Mouse (Mus musculus) neural tube, embryonic 15.5 days (tissue): ENCODE measurements at regions not wholly inside any gene's neighbourhood (a gene's known extent, or its start where the extent isn't known, plus 50 kb on each side); places are given as distances from the start of the nearest gene placed in this dataset.

Source experiments
- ATAC-seq: fragments of 200-750 bp; cut with Nextera tagmentation; 2 replicates; pipeline ENCODE4 v1.8.0; 2017; ENCODE audit warnings: mild to moderate bottlenecking, moderate TSS enrichment, moderate library complexity; ENCODE audit not compliant: low FRiP score
- H3K27ac ChIP-seq: fragments of 300-500 bp; sonication (generic); replicated peaks from 2 replicates; pipeline ENCODE4 v1.5.1; 2015; ENCODE audit warnings: mild to moderate bottlenecking, inconsistent platforms
- H3K27me3 ChIP-seq: fragments of 300-500 bp; sonication (generic); replicated peaks from 2 replicates; pipeline ENCODE4 v1.6.1; 2015; ENCODE audit warnings: inconsistent platforms
- H3K36me3 ChIP-seq: fragments of 300-500 bp; sonication (generic); 2 replicates; pipeline ENCODE4 v1.6.1; 2015; ENCODE audit warnings: inconsistent platforms
- H3K4me1 ChIP-seq: fragments of 300-500 bp; sonication (generic); 2 replicates; pipeline ENCODE4 v1.6.1; 2015; ENCODE audit warnings: inconsistent platforms
- H3K4me2 ChIP-seq: fragments of 300-500 bp; sonication (generic); 2 replicates; pipeline ENCODE4 v1.6.1; 2015; ENCODE audit warnings: inconsistent platforms, mild to moderate bottlenecking, moderate library complexity
- H3K4me3 ChIP-seq: fragments of 300-500 bp; sonication (generic); replicated peaks from 2 replicates; pipeline ENCODE4 v1.5.1; 2015; ENCODE audit warnings: mild to moderate bottlenecking, inconsistent platforms
- H3K9ac ChIP-seq: fragments of 300-500 bp; sonication (generic); replicated peaks from 2 replicates; pipeline ENCODE4 v1.6.1; 2015; ENCODE audit warnings: mild to moderate bottlenecking, inconsistent platforms
- H3K9me3 ChIP-seq: fragments of 300-500 bp; sonication (generic); replicated peaks from 2 replicates; pipeline ENCODE4 v1.6.1; 2016; ENCODE audit warnings: inconsistent platforms
- WGBS: fragments of 180-500 bp; shearing (Covaris S2); methylation state at CpG from one replicate; pipeline ENCODE4 v1.1.7; 2015; ENCODE audit warnings: mixed read lengths; 5-methylcytosine and 5-hydroxymethylcytosine counted together

DNA sequence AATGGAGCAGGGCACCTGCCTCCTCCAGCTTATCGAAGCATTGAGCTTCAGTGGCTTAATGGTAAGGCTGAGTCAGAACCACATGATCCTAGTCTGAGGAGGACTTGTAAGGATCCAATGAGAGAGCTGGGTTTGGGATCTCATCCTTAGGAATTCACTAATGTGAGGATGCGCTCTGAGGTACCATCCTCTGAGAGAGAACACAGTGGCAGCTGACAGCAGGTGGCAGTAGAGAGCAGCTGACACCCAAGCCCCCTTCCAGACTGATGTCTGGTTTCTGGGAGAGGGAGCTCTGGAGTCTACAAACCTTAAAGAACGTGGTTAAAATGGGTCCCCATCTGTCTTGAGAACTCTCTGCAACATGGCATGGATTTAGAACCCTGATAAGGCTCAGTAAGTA lies 137.8 kb downstream of the B3glct start:
- Histone ChIP-seq H3K9ac (no peak overlapping the region), H3K4me1 (no peaks in the 10 kb centered on the region), H3K36me3 (no peaks in the 10 kb centered on the region), H3K27ac (no peak overlapping the region), H3K27me3 (no peaks in the 10 kb centered on the region), H3K4me3 (no peak overlapping the region), H3K4me2 (no peak overlapping the region), H3K9me3 (no peaks in the 10 kb centered on the region)
- 37% methylated on average over 3 of the region's 3 CpGs for WGBS
- ATAC-seq: no peak

- no peaks in the 10 kb centered on the region for H3K36me3 ChIP-seq
- WGBS: 72% methylated on average over 6 of the region's 6 CpGs
- no peaks in the 10 kb centered on the region for H3K4me1 ChIP-seq
- H3K4me2 ChIP-seq: no peak overlapping the region
- no peak overlapping the region for H3K9ac ChIP-seq
- H3K4me3 ChIP-seq: no peak overlapping the region
- H3K27me3 ChIP-seq: no peaks in the 10 kb centered on the region
- ATAC-seq: no peak
- H3K9me3 ChIP-seq: no peaks in the 10 kb centered on the region
- no peak overlapping the region for H3K27ac ChIP-seq
These were observed 140.8 kb downstream of the B3glct start for GRCm38 (mm10) chr5:149818812-149819211.

GRCm38 (mm10) chr5:149823821-149824220 lies 145.8 kb downstream of the B3glct start:
- no peak overlapping the region for H3K4me2 ChIP-seq
- no peak overlapping the region for H3K9ac ChIP-seq
- H3K36me3 ChIP-seq: no peaks in the 10 kb centered on the region
- no peak overlapping the region for H3K4me3 ChIP-seq
- ATAC-seq: no peak
- H3K9me3 ChIP-seq: no peaks in the 10 kb centered on the region
- 77% methylated on average over 9 of the region's 9 CpGs for whole genome bisulfite sequencing
- no peaks in the 10 kb centered on the region for H3K27me3 ChIP-seq
- H3K27ac ChIP-seq: no peak overlapping the region
- H3K4me1 ChIP-seq: no peaks in the 10 kb centered on the region; the same call in 1 of the 2 replicates

DNA sequence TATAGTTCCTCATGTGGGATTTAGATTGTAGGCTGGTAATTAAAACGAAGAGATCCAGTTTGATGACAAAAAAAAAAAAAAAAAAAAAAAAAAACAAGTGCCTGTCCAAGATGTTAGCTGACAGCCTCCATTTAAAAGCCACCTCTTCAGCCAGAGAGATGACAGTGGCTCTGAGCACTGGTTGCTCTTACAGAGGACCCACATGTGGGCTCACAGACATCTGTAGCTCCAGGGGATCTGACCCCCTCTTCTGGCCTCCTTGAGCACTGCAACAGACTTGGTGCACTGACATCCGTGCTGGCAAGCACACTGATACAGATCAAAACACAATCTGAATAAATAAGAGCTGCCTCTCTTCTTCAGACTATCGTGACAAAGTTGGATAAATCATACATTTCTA lies 149.6 kb downstream of the B3glct start:
- Histone ChIP-seq H3K9me3 (no peaks in the 10 kb centered on the region), H3K4me2 (no peak overlapping the region), H3K4me3 (no peak overlapping the region), H3K9ac (no peak overlapping the region), H3K27ac (no peak overlapping the region), H3K27me3 (no peaks in the 10 kb centered on the region), H3K4me1 (peaks cover 8% of the 10 kb centered on the region), H3K36me3 (no peaks in the 10 kb centered on the region)
- WGBS: 58% methylated on average over 3 of the region's 3 CpGs
- ATAC-seq: no peak

- Histone ChIP-seq H3K9me3 (no peaks in the 10 kb centered on the region), H3K27me3 (no peaks in the 10 kb centered on the region), H3K27ac (peak overlapping the region; percentile 70), H3K4me1 (peaks cover 8% of the 10 kb centered on the region), H3K4me3 (peak overlapping the region; percentile 40), H3K9ac (peak overlapping the region; percentile 50), H3K36me3 (no peaks in the 10 kb centered on the region), H3K4me2 (peak overlapping the region; percentile 73)
- 2% methylated on average over 28 of the region's 28 CpGs for WGBS
- ATAC-seq: no peak
These were observed 153.3 kb downstream of the B3glct start for GRCm38 (mm10) chr5:149831122-149831861.

DNA sequence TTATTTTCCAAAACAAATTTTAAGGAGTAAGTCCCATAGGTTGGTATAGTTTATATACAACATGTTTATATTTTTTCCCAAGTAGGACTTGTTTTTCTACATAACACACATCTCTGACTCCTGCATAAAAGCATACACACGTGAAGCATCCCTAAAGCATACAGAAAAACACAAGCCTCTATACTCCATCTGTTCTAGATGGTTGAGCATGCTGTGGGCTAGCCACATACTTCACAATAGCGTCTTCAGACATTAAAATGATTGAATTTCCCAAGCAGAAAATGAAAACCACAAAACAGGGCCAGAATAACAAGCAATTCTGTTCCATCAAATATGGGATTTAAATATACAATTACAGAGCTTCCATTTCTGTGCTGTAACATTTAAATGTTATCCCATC lies 159.3 kb downstream of the B3glct start:
- H3K27me3 ChIP-seq: no peaks in the 10 kb centered on the region
- no peak overlapping the region for H3K4me3 ChIP-seq
- H3K4me2 ChIP-seq: no peak overlapping the region
- H3K4me1 ChIP-seq: peaks cover 10% of the 10 kb centered on the region
- peak; percentile 63; the same call in 1 of the 2 replicates for ATAC-seq
- no peaks in the 10 kb centered on the region for H3K9me3 ChIP-seq
- no peaks in the 10 kb centered on the region for H3K36me3 ChIP-seq
- WGBS: 48% methylated on average over 2 of the region's 2 CpGs
- H3K9ac ChIP-seq: no peak overlapping the region
- H3K27ac ChIP-seq: peak overlapping the region; percentile 61

DNA sequence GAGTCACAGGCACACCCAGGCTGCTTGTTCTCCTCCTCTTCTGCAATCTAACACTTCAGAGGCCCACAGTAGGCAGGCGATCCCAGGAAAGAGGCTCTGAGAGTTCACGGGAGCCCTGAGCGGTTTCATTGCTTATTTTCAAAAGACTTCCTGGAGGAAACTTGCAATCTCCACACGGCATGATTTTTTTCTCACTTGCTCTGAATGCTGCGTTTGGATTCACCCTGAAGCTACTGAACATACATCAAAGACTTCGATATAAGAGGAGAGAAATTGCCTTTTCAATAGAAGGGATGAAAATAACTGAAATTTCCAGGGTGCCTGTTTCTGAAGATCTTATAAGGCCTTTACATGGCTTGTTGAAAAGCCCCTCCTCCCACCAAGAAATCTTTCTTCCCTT lies 164.5 kb downstream of the B3glct start:
- H3K36me3 ChIP-seq: no peaks in the 10 kb centered on the region
- no peak for ATAC-seq
- WGBS: 77% methylated on average over 6 of the region's 6 CpGs
- no peaks in the 10 kb centered on the region for H3K27me3 ChIP-seq
- H3K4me2 ChIP-seq: no peak overlapping the region
- H3K27ac ChIP-seq: no peak overlapping the region
- no peak overlapping the region for H3K9ac ChIP-seq
- H3K4me3 ChIP-seq: no peak overlapping the region
- no peaks in the 10 kb centered on the region for H3K9me3 ChIP-seq
- peaks cover 25% of the 10 kb centered on the region for H3K4me1 ChIP-seq

DNA sequence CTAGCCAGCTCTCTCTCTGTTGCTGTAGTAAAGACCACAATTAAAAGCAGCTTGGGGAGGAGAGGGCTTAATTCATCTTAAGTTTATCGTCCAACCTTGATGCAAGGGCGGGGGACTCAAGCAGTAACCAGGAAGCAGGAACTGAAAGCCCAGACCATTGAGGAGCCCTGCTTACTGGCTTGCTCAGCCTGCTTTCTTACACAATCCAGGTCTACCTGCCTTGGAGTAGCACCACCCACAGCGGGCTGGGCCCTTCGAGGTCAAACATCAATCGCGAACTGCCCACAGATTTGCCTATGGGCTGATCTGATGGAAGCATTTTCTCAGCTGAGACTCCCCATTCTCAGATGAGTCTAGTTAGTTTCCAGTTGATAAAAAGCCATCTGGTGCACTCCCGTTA lies 165.3 kb downstream of the B3glct start:
- Histone ChIP-seq H3K36me3 (no peaks in the 10 kb centered on the region), H3K4me1 (peaks cover 21% of the 10 kb centered on the region), H3K27ac (no peak overlapping the region), H3K27me3 (no peaks in the 10 kb centered on the region), H3K4me3 (no peak overlapping the region), H3K4me2 (no peak overlapping the region), H3K9me3 (no peaks in the 10 kb centered on the region), H3K9ac (no peak overlapping the region)
- no peak for ATAC-seq
- 43% methylated on average over 7 of the region's 7 CpGs for WGBS

GRCm38 (mm10) chr5:149845256-149845655 lies 167.2 kb downstream of the B3glct start:
- Histone ChIP-seq H3K4me3 (no peak overlapping the region), H3K9ac (no peak overlapping the region)

GRCm38 (mm10) chr5:149848465-149848864 lies 170.0 kb upstream of the Rxfp2 start:
- no peak for ATAC-seq
- H3K9ac ChIP-seq: no peak overlapping the region
- no peaks in the 10 kb centered on the region for H3K36me3 ChIP-seq
- H3K9me3 ChIP-seq: no peaks in the 10 kb centered on the region
- no peak overlapping the region for H3K27ac ChIP-seq
- H3K4me2 ChIP-seq: no peak overlapping the region
- no peak overlapping the region for H3K4me3 ChIP-seq
- H3K4me1 ChIP-seq: peaks cover 12% of the 10 kb centered on the region
- H3K27me3 ChIP-seq: no peaks in the 10 kb centered on the region
- WGBS: 79% methylated on average over 3 of the region's 3 CpGs

More at GRCm38 (mm10) chr5:149845256-149845655, 167.2 kb downstream of the B3glct start:
- Histone ChIP-seq H3K4me1 (peaks cover 14% of the 10 kb centered on the region), H3K9me3 (no peaks in the 10 kb centered on the region), H3K27ac (no peak overlapping the region), H3K36me3 (no peaks in the 10 kb centered on the region), H3K4me2 (no peak overlapping the region), H3K27me3 (no peaks in the 10 kb centered on the region)
- WGBS: 74% methylated on average over 8 of the region's 8 CpGs
- ATAC-seq: no peak

GRCm38 (mm10) chr5:149851011-149851410 lies 167.5 kb upstream of the Rxfp2 start:
- Histone ChIP-seq H3K4me1 (no peaks in the 10 kb centered on the region), H3K27ac (no peak overlapping the region), H3K9me3 (no peaks in the 10 kb centered on the region), H3K27me3 (no peaks in the 10 kb centered on the region), H3K4me3 (no peak overlapping the region), H3K36me3 (no peaks in the 10 kb centered on the region), H3K9ac (no peak overlapping the region), H3K4me2 (no peak overlapping the region)
- no peak for ATAC-seq
- WGBS: 14% methylated on average over 9 of the region's 9 CpGs

GRCm38 (mm10) chr5:149852516-149852915 lies 166.0 kb upstream of the Rxfp2 start:
- no peak overlapping the region for H3K4me3 ChIP-seq
- H3K27ac ChIP-seq: no peak overlapping the region
- 62% methylated on average over 16 of the region's 16 CpGs for WGBS
- H3K9me3 ChIP-seq: no peaks in the 10 kb centered on the region
- no peak overlapping the region for H3K9ac ChIP-seq
- H3K27me3 ChIP-seq: no peaks in the 10 kb centered on the region
- no peak for ATAC-seq
- no peaks in the 10 kb centered on the region for H3K36me3 ChIP-seq
- H3K4me1 ChIP-seq: 0 out of 2 replicates have a peak, but pooled peaks cover 4% of the 10 kb centered on the region
- no peak overlapping the region for H3K4me2 ChIP-seq
